Mouse (Mus musculus) small intestine, adult 2 months (tissue): ENCODE results near the gene Fam184a. TPM values are rescaled to one million over a fixed set of nuclear protein-coding genes. Genes with fewer than 3 reads are reported as not detected.
A peak's percentile ranks its signal among the peaks of the same experiment; 100 is the strongest.

Experiments
- H3K27ac ChIP-seq: fragments of 200-500 bp; 2 replicates; pipeline ENCODE4 v1.5.1; 2012; ENCODE audit warnings: low read depth, low read length, control low read depth, inconsistent platforms; ENCODE audit not compliant: insufficient read depth
- H3K27me3 ChIP-seq: fragments of 200-500 bp; 2 replicates; pipeline ENCODE4 v1.6.1; 2012; ENCODE audit warnings: mild to moderate bottlenecking, moderate library complexity, low read length, inconsistent platforms; ENCODE audit not compliant: control insufficient read depth, insufficient read depth
- H3K36me3 ChIP-seq: fragments of 200-500 bp; 2 replicates; pipeline ENCODE4 v1.6.1; 2012; ENCODE audit warnings: mild to moderate bottlenecking, low read length, control low read depth, inconsistent platforms; ENCODE audit not compliant: control insufficient read depth, insufficient read depth
- H3K4me1 ChIP-seq: fragments of 200-500 bp; 2 replicates; pipeline ENCODE4 v1.6.1; 2012; ENCODE audit warnings: low read length, inconsistent platforms, mixed read lengths; ENCODE audit not compliant: control insufficient read depth, insufficient read depth, insufficient read length
- H3K4me3 ChIP-seq: fragments of 200-500 bp; 2 replicates; pipeline ENCODE4 v1.5.1; 2012; ENCODE audit warnings: low read depth, mild to moderate bottlenecking, control low read depth, inconsistent platforms, low read length, moderate library complexity
- CTCF ChIP-seq: fragments of 200-500 bp; IDR thresholded peaks from 2 replicates; pipeline ENCODE4 v1.5.1; 2012; ENCODE audit warnings: low read depth, mild to moderate bottlenecking, control low read depth, inconsistent platforms, low read length, moderate library complexity, mixed read lengths; ENCODE audit not compliant: insufficient replicate concordance, insufficient read length; ENCODE audit errors: extremely low read depth
- POLR2A ChIP-seq: fragments of 200-500 bp; IDR thresholded peaks from 2 replicates; pipeline ENCODE4 v1.6.1; 2012; ENCODE audit warnings: low read depth, mild to moderate bottlenecking, control low read depth, inconsistent platforms, low read length, moderate library complexity
- WGBS: fragments of 180-500 bp; shearing (Covaris S2); methylation state at CpG from one replicate; pipeline ENCODE4 v1.1.7; 2018; 5-methylcytosine and 5-hydroxymethylcytosine counted together
- polyA plus RNA-seq: library from polyadenylated mRNA; depleted of rRNA; stranded (reverse); fragments of >200 nt; gene quantifications from 2 replicates; pipeline ENCODE4 v1.2.3, GENCODE M21; 2012; rRNA removed

Fam184a gene
- 0.09 and 0.11 TPM in 2 replicates for polyA plus RNA-seq

DNA sequence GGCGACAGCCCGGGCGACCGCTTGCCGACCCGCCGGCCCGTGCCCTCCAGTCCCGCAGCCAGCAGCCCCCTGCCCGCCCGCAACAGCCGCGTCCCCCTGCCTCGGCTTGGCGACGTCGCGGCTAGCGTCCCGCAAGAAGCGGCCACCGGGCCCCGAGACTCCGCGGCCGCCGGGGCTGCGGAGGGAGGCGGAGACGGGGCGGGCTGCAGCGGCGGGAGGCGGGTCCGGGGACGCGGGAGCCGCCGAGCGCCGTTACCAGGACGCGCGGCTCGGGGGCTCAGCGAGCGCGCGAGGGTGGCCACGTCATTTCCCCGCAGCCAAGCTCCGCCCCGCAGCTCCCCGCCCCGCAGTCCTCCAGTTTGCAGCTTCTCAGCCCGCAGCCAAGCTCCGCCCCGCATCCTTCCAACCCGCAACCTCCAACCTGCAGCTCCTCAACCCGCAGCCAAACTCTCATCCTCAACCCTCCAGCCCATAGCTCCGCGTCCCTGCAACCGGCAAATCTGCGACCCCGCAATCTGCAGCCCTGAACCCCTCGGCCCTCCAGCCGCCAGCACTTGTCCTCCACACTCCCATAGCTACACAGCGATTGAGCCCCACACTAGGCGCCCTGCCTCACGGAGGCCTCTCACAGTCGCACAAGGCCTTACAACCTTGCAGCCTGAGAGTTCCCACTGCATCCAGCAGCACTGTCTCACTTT, at the start of gene Fam184a:
Gene Fam184a (minus strand): TSS at position 169 of the 698 bp plus-strand sequence.
- no peak for TF ChIP-seq CTCF
- no peak for TF ChIP-seq POLR2A
- Histone ChIP-seq H3K4me3 (peak within 1 kb of the TSS; percentile 66), H3K36me3 (no peaks in the 10 kb centered on the region), H3K4me1 (0 out of 2 replicates have a peak, but pooled peaks cover 2% of the 10 kb centered on the region), H3K27ac (no peak within 1 kb of the TSS), H3K27me3 (peaks cover 18% of the 10 kb centered on the region)
- WGBS = 6% methylated on average over 69 of the region's 71 CpGs

GRCm38 (mm10) chr10:53796258-53796581, 45.3 kb upstream of the Fam184a start:
- no peak for TF ChIP-seq CTCF
- no peak overlapping the region for H3K27ac ChIP-seq
- no peaks in the 10 kb centered on the region for H3K4me1 ChIP-seq
- no peak overlapping the region for H3K4me3 ChIP-seq
- 94% methylated on average over 1 of the region's 1 CpGs for WGBS
- no peaks in the 10 kb centered on the region for H3K27me3 ChIP-seq
- no peaks in the 10 kb centered on the region for H3K36me3 ChIP-seq

DNA sequence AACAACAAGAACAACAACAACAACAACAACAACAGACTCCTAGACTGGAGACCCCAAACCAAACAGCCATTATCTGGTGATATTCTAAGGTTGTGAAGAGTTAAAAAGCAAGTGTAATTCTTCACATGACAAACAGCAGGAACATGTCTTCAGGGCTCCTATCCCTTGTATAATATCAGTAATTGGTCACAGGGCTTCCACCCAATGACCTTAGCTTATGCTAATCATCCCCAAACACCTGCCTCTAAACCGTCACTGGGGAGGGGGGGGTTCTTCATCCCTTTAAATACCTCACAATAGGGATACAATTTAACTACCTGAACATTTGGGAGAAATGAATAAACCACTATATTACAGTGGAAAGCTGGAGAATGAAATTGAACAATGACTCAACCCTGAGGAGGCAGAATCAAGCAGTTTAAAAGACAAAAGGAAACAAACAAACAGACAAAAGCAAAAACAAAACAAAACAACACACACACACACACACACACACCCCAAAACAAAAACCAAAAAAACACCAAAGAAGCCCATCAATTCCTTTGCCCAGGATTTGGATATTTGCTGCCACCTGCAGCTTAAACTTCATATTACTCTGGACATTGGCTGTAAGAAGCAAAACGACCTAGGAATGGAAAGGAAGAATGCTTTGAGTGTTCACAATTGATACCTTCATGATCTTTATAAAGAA, 44.8 kb upstream of the Fam184a start:
- Histone ChIP-seq H3K4me3 (no peak overlapping the region), H3K36me3 (no peaks in the 10 kb centered on the region), H3K27me3 (no peaks in the 10 kb centered on the region), H3K4me1 (no peaks in the 10 kb centered on the region), H3K27ac (no peak overlapping the region)
- TF ChIP-seq CTCF = no peak
- no peak for TF ChIP-seq POLR2A
- WGBS = 1% methylated on average over 2 of the region's 2 CpGs

DNA sequence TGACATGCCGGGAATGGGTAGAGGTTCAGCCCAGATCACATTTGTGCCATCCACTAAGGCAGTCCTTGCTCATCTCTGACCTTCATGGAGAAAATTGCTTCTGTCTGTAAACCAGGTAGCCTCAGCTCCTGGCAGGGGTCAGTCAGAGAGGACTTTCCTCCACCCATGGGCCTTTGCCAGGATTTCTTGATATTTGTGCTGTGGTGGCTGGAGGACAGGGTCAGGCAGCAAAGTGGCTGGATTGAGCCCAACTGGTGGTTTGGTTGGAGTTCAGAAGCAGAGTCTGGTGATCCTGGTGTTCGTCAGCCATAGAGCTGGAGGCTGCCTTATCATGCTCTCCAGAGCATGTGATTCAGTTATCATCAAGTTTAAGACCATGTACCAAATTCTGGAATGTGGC, 40.4 kb upstream of the Fam184a start:
- 83% methylated on average over 2 of the region's 2 CpGs for WGBS
- Histone ChIP-seq H3K4me3 (no peak overlapping the region), H3K27ac (no peak overlapping the region), H3K36me3 (no peaks in the 10 kb centered on the region), H3K4me1 (no peaks in the 10 kb centered on the region), H3K27me3 (no peaks in the 10 kb centered on the region)
- no peak for TF ChIP-seq CTCF

DNA sequence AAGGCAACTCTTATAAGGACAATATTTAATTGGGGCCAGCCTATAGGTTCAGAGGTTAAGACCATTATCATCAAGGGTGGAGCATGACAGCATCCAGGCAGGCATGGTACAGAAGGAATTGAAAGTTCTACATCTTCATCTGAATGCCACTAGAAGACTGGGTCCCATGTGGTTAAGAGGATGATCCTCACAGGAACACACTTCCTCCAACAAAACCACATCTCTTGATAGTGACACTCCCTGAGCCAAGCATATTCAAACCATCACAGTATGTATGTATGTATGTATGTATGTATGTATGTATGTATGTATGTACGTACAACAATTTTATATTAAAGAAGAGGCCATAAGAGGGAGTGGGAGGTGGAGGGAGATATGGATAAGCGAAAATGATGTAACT, 25.7 kb upstream of the Fam184a start:
- 89% methylated on average over 2 of the region's 2 CpGs for WGBS
- H3K4me3 ChIP-seq = no peak overlapping the region
- H3K27ac ChIP-seq = no peak overlapping the region
- no peaks in the 10 kb centered on the region for H3K27me3 ChIP-seq
- H3K36me3 ChIP-seq = no peaks in the 10 kb centered on the region
- no peaks in the 10 kb centered on the region for H3K4me1 ChIP-seq
- TF ChIP-seq CTCF = no peak
- TF ChIP-seq POLR2A = no peak

DNA sequence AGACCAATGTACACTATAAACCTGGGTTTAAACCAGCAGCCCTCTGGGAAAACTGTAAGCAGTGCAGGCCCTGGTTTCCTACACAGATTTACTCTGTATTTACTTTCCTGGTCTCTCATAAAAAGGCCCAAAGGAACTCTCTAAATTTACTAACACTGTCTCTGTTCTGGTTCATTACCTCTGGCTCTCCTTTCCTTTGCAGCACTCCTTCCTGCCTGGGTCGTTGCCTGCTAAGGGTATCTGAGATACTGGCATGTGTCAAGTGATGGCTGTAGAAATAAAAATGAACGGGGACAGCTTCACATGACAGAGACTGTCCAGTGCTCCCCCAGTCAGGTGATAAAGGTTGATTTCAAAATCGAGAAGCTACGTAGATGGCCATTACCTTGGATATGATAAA, 21.8 kb upstream of the Fam184a start:
- Histone ChIP-seq H3K4me3 (no peak overlapping the region), H3K27ac (no peak overlapping the region), H3K27me3 (no peaks in the 10 kb centered on the region), H3K4me1 (no peaks in the 10 kb centered on the region), H3K36me3 (no peaks in the 10 kb centered on the region)
- no peak for TF ChIP-seq CTCF
- TF ChIP-seq POLR2A = no peak
- WGBS = 59% methylated on average over 4 of the region's 4 CpGs

GRCm38 (mm10) chr10:53771480-53771879, 20.6 kb upstream of the Fam184a start:
- 51% methylated on average over 2 of the region's 2 CpGs for WGBS
- TF ChIP-seq CTCF (no peak), POLR2A (no peak)
- H3K27me3 ChIP-seq = no peaks in the 10 kb centered on the region

More at GRCm38 (mm10) chr10:53771480-53771879, 20.6 kb upstream of the Fam184a start:
- Histone ChIP-seq H3K4me3 (no peak overlapping the region), H3K27ac (no peak overlapping the region), H3K4me1 (no peaks in the 10 kb centered on the region), H3K36me3 (no peaks in the 10 kb centered on the region)
